Mouse (Mus musculus) forebrain, embryonic 14.5 days (tissue): ENCODE data around the gene Ppef2. TPM values are rescaled to one million over a fixed set of nuclear protein-coding genes. Genes with fewer than 3 reads are reported as not detected.

ENCODE experiments used
- ATAC-seq: fragments of 200-750 bp; cut with Nextera tagmentation; 2 replicates; pipeline ENCODE4 v1.8.0; 2017; ENCODE audit warnings: mild to moderate bottlenecking, moderate library complexity
- DNase-seq: peaks from one replicate; pipeline ENCODE4 v3.0.0-alpha.2; 2015; ENCODE audit warnings: low spot score
- H3K27ac ChIP-seq: fragments of 300-500 bp; sonication (generic); 2 replicates; pipeline ENCODE4 v1.5.1; 2014; ENCODE audit warnings: low read depth, mild to moderate bottlenecking, control low read depth, low read length, moderate library complexity
- H3K27me3 ChIP-seq: fragments of 300-500 bp; sonication (generic); replicated peaks from 2 replicates; pipeline ENCODE4 v1.6.1; 2014; ENCODE audit warnings: low read length, control low read depth, mixed read lengths; ENCODE audit not compliant: control insufficient read depth, insufficient read depth
- H3K36me3 ChIP-seq: fragments of 300-500 bp; sonication (generic); 2 replicates; pipeline ENCODE4 v1.6.1; 2014; ENCODE audit warnings: low read length, control low read depth; ENCODE audit not compliant: control insufficient read depth, insufficient read depth
- H3K4me1 ChIP-seq: fragments of 300-500 bp; sonication (generic); 2 replicates; pipeline ENCODE4 v1.6.1; 2014; ENCODE audit warnings: antibody characterized with exemption, low read length, control low read depth; ENCODE audit not compliant: control insufficient read depth, insufficient read depth
- H3K4me2 ChIP-seq: fragments of 300-500 bp; sonication (generic); 2 replicates; pipeline ENCODE4 v1.6.1; 2014; ENCODE audit warnings: mild to moderate bottlenecking, control low read depth, low read length
- H3K4me3 ChIP-seq: fragments of 300-500 bp; sonication (generic); 2 replicates; pipeline ENCODE4 v1.5.1; 2014; ENCODE audit warnings: low read depth, low read length, control low read depth
- H3K9ac ChIP-seq: fragments of 300-500 bp; sonication (generic); 2 replicates; pipeline ENCODE4 v1.6.1; 2014; ENCODE audit warnings: mild to moderate bottlenecking, low read length, control low read depth, moderate library complexity
- H3K9me3 ChIP-seq: fragments of 300-500 bp; sonication (generic); replicated peaks from 2 replicates; pipeline ENCODE4 v1.6.1; 2016; ENCODE audit warnings: low read length, control low read depth, mixed read lengths; ENCODE audit not compliant: control insufficient read depth
- WGBS: fragments of 180-500 bp; shearing (Covaris S2); extraction: QIAGEN DNeasy Blood & Tissue Kit; methylation state at CpG from one replicate; pipeline ENCODE4 v1.1.7; 2014; 5-methylcytosine and 5-hydroxymethylcytosine counted together
- polyA plus RNA-seq: library from polyadenylated mRNA; unstranded; fragments of >200 nt; fragmentation: Nextera tagmentation; extraction: Ambion mirVana; gene quantifications from 2 replicates; pipeline ENCODE4 v1.2.1, GENCODE M21; 2014

Ppef2 gene
- polyA plus RNA-seq, 1 experiment from 2014 or later: 0.36 TPM

GRCm38 (mm10) chr5:92228776-92229175 lies 27.3 kb downstream of the Ppef2 start:
- Histone ChIP-seq H3K4me1 (no peaks in the 10 kb centered on the region), H3K27ac (no peak overlapping the region), H3K36me3 (no peaks in the 10 kb centered on the region), H3K9ac (no peak overlapping the region), H3K27me3 (no peaks in the 10 kb centered on the region), H3K4me3 (no peak overlapping the region), H3K4me2 (no peak overlapping the region), H3K9me3 (no peaks in the 10 kb centered on the region)
- ATAC-seq: no peak
- WGBS: 29% methylated on average over 10 of the region's 10 CpGs
- DNase-seq: no peak

GRCm38 (mm10) chr5:92227782-92228181 lies 28.3 kb downstream of the Ppef2 start:
- Histone ChIP-seq H3K4me2 (no peak overlapping the region), H3K4me3 (no peak overlapping the region), H3K9me3 (no peaks in the 10 kb centered on the region), H3K4me1 (no peaks in the 10 kb centered on the region), H3K9ac (no peak overlapping the region), H3K36me3 (no peaks in the 10 kb centered on the region), H3K27ac (no peak overlapping the region), H3K27me3 (no peaks in the 10 kb centered on the region)
- no peak for DNase-seq
- WGBS: 91% methylated on average over 7 of the region's 7 CpGs
- ATAC-seq: no peak

GRCm38 (mm10) chr5:92220287-92220902 lies 35.7 kb downstream of the Ppef2 start:
- Histone ChIP-seq H3K9me3 (no peaks in the 10 kb centered on the region), H3K36me3 (no peaks in the 10 kb centered on the region), H3K4me1 (peaks cover 3% of the 10 kb centered on the region; the same call in 1 of the 2 replicates), H3K4me3 (no peak overlapping the region), H3K9ac (no peak overlapping the region), H3K4me2 (no peak overlapping the region), H3K27me3 (no peaks in the 10 kb centered on the region), H3K27ac (no peak overlapping the region)
- ATAC-seq (no peak), DNase-seq (no peak)
- 92% methylated on average over 8 of the region's 8 CpGs for WGBS

GRCm38 (mm10) chr5:92219826-92220225 lies 36.3 kb downstream of the Ppef2 start:
- ATAC-seq (no peak), DNase-seq (no peak)
- H3K9ac ChIP-seq: no peak overlapping the region
- no peaks in the 10 kb centered on the region for H3K36me3 ChIP-seq
- peaks cover 3% of the 10 kb centered on the region; the same call in 1 of the 2 replicates for H3K4me1 ChIP-seq
- no peak overlapping the region for H3K4me2 ChIP-seq
- WGBS: 61% methylated on average over 6 of the region's 6 CpGs
- no peaks in the 10 kb centered on the region for H3K27me3 ChIP-seq
- H3K4me3 ChIP-seq: no peak overlapping the region
- no peaks in the 10 kb centered on the region for H3K9me3 ChIP-seq
- no peak overlapping the region for H3K27ac ChIP-seq

GRCm38 (mm10) chr5:92218915-92219793 lies 36.9 kb downstream of the Ppef2 start:
- Histone ChIP-seq H3K9ac (no peak overlapping the region), H3K27ac (no peak overlapping the region), H3K9me3 (no peaks in the 10 kb centered on the region), H3K4me1 (peaks cover 3% of the 10 kb centered on the region; the same call in 1 of the 2 replicates), H3K4me2 (peak overlapping the region; percentile 14; the same call in 1 of the 2 replicates), H3K4me3 (no peak overlapping the region), H3K36me3 (no peaks in the 10 kb centered on the region), H3K27me3 (no peaks in the 10 kb centered on the region)
- ATAC-seq (peak; percentile 78), DNase-seq (peak; percentile 39)
- WGBS: 36% methylated on average over 17 of the region's 17 CpGs

GRCm38 (mm10) chr5:92215308-92215707 lies 40.8 kb downstream of the Ppef2 start, which contains the start of gene U90926:
Gene U90926, minus strand, starts transcription at chr5:92215408.
- H3K27me3 ChIP-seq: no peaks in the 10 kb centered on the region
- H3K4me2 ChIP-seq: no peak within 1 kb of the TSS
- DNase-seq (no peak), ATAC-seq (no peak)
- H3K9ac ChIP-seq: no peak within 1 kb of the TSS
- H3K36me3 ChIP-seq: no peaks in the 10 kb centered on the region
- peaks cover 3% of the 10 kb centered on the region; the same call in 1 of the 2 replicates for H3K4me1 ChIP-seq
- no peaks in the 10 kb centered on the region for H3K9me3 ChIP-seq
- no peak within 1 kb of the TSS for H3K4me3 ChIP-seq
- H3K27ac ChIP-seq: no peak within 1 kb of the TSS
- 97% methylated on average over 4 of the region's 4 CpGs for WGBS

- Histone ChIP-seq H3K27ac (no peak overlapping the region), H3K27me3 (no peaks in the 10 kb centered on the region), H3K9me3 (no peaks in the 10 kb centered on the region), H3K4me1 (no peaks in the 10 kb centered on the region), H3K4me3 (no peak overlapping the region), H3K9ac (no peak overlapping the region), H3K36me3 (no peaks in the 10 kb centered on the region), H3K4me2 (no peak overlapping the region)
- ATAC-seq (no peak), DNase-seq (no peak)
- WGBS: 89% methylated on average over 4 of the region's 4 CpGs
Measured at GRCm38 (mm10) chr5:92212231-92212630, 43.8 kb downstream of the Ppef2 start.

GRCm38 (mm10) chr5:92210205-92210604 lies 45.9 kb downstream of the Ppef2 start:
- Histone ChIP-seq H3K27me3 (no peaks in the 10 kb centered on the region), H3K9ac (no peak overlapping the region), H3K4me1 (no peaks in the 10 kb centered on the region), H3K9me3 (no peaks in the 10 kb centered on the region), H3K36me3 (peaks cover 5% of the 10 kb centered on the region; the same call in 1 of the 2 replicates), H3K4me3 (no peak overlapping the region), H3K4me2 (no peak overlapping the region), H3K27ac (no peak overlapping the region)
- 77% methylated on average over 8 of the region's 8 CpGs for WGBS
- DNase-seq (no peak), ATAC-seq (no peak)

- Histone ChIP-seq H3K4me1 (no peaks in the 10 kb centered on the region), H3K27ac (no peak overlapping the region), H3K27me3 (no peaks in the 10 kb centered on the region), H3K4me2 (no peak overlapping the region), H3K4me3 (no peak overlapping the region), H3K9ac (no peak overlapping the region), H3K9me3 (no peaks in the 10 kb centered on the region), H3K36me3 (peaks cover 39% of the 10 kb centered on the region)
- WGBS: 96% methylated on average over 6 of the region's 6 CpGs
- DNase-seq (no peak), ATAC-seq (no peak)
Measured at GRCm38 (mm10) chr5:92206121-92206520, 50.0 kb downstream of the Ppef2 start.
